Mouse (Mus musculus) midbrain, embryonic 13.5 days (tissue): ENCODE measurements around the gene Bach2. TPM values are rescaled to one million over a fixed set of nuclear protein-coding genes. Genes with fewer than 3 reads are reported as not detected.

Source experiments
- ATAC-seq: fragments of 200-750 bp; cut with Nextera tagmentation; 2 replicates; pipeline ENCODE4 v1.8.0; 2017; ENCODE audit warnings: mild to moderate bottlenecking, moderate TSS enrichment, moderate library complexity
- H3K27ac ChIP-seq: fragments of 300-500 bp; sonication (generic); 2 replicates; pipeline ENCODE4 v1.5.1; 2015; ENCODE audit warnings: inconsistent platforms, mild to moderate bottlenecking, moderate library complexity
- H3K27me3 ChIP-seq: fragments of 300-500 bp; sonication (generic); 2 replicates; pipeline ENCODE4 v1.6.1; 2015; ENCODE audit warnings: mild to moderate bottlenecking, inconsistent platforms
- H3K36me3 ChIP-seq: fragments of 300-500 bp; sonication (generic); 2 replicates; pipeline ENCODE4 v1.6.1; 2015; ENCODE audit warnings: mild to moderate bottlenecking, inconsistent platforms
- H3K4me1 ChIP-seq: fragments of 300-500 bp; sonication (generic); replicated peaks from 2 replicates; pipeline ENCODE4 v1.6.1; 2015; ENCODE audit warnings: inconsistent platforms
- H3K4me2 ChIP-seq: fragments of 300-500 bp; sonication (generic); replicated peaks from 2 replicates; pipeline ENCODE4 v1.6.1; 2015; ENCODE audit warnings: moderate library complexity, mild to moderate bottlenecking, inconsistent platforms
- H3K4me3 ChIP-seq: fragments of 300-500 bp; sonication (generic); replicated peaks from 2 replicates; pipeline ENCODE4 v1.5.1; 2015; ENCODE audit warnings: mild to moderate bottlenecking, inconsistent platforms
- H3K9ac ChIP-seq: fragments of 300-500 bp; sonication (generic); replicated peaks from 2 replicates; pipeline ENCODE4 v1.6.1; 2015; ENCODE audit warnings: mild to moderate bottlenecking, inconsistent platforms
- H3K9me3 ChIP-seq: fragments of 300-500 bp; sonication (generic); 2 replicates; pipeline ENCODE4 v1.6.1; 2016; ENCODE audit warnings: mild to moderate bottlenecking, inconsistent platforms
- WGBS: fragments of 180-500 bp; shearing (Covaris S2); methylation state at CpG from one replicate; pipeline ENCODE4 v1.1.7; 2015; 5-methylcytosine and 5-hydroxymethylcytosine counted together
- polyA plus RNA-seq: library from polyadenylated mRNA; unstranded; fragments of >200 nt; fragmentation: Nextera tagmentation; extraction: Ambion mirVana; gene quantifications from 2 replicates; pipeline ENCODE4 v1.2.1, GENCODE M21; 2015

Bach2 gene
- polyA plus RNA-seq, 1 experiment from 2014 or later = 22.7 TPM

DNA sequence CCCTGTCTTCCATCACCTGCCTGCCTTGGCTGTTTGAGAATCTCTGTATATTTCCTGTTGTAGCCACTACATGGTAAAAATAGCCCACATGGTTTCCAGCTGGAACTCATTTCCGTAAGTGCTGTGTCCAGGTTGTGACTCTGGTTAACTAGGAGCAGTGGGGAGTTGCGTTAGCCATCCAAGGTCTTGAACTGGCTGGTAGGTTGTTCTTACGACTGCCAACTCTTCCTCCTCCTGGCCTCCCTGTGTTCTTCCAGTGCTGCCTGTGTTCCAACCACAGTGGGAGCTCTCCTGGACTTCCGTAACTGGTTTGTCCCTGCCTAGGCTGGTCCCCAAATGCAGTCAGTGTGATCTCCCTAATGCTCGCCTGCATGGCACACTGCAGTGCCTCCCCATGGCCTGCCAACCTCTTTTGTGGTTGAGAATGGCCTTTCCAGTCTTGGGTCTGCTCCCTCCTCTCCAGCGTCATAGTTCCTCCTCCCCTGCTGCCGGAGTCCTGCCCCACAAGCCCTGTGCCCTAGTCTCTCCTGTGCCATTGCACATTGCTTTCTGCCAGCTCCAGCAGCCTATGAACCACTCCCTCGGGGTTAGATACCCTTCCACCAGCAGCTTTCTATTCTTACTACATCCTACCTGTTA is 298.4 kb downstream of the Bach2 start:
- 0 out of 2 replicates have a peak overlapping the region, but pooled peaks have one; percentile 12 for H3K27ac ChIP-seq
- peaks cover 45% of the 10 kb centered on the region for H3K4me1 ChIP-seq

DNA sequence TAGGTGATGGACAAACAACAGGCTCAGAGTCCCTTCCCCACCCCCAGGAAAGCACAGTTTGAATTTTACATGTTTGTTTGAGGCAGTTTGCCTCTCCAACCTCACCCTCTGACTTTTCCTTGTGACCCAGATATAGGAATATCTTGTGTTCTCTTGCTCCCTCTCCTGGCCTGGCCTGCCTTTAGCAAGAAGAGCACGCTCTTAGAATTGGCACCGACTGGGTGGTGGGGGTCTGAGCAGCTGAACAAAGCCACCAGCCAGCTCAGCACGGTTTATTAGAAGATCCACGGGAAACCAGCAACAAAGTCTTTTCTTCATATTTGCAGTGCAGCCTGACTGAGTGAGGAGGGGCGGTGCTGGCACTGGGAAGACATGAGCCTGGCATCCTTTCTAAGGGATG is 299.5 kb downstream of the Bach2 start:
- H3K4me2 ChIP-seq = no peak overlapping the region
- H3K9me3 ChIP-seq = no peaks in the 10 kb centered on the region
- no peak overlapping the region for H3K4me3 ChIP-seq
- H3K27me3 ChIP-seq = no peaks in the 10 kb centered on the region
- peaks cover 34% of the 10 kb centered on the region for H3K4me1 ChIP-seq
- H3K9ac ChIP-seq = peak overlapping the region; percentile 26; the same call in 1 of the 2 replicates
- 7% methylated on average over 5 of the region's 5 CpGs for WGBS
- H3K36me3 ChIP-seq = no peaks in the 10 kb centered on the region
- ATAC-seq = peak; percentile 91
- peak overlapping the region; percentile 66 for H3K27ac ChIP-seq

More for the DNA sequence above, 298.4 kb downstream of the Bach2 start:
- Histone ChIP-seq H3K9me3 (no peaks in the 10 kb centered on the region), H3K4me2 (no peak overlapping the region), H3K27me3 (no peaks in the 10 kb centered on the region), H3K4me3 (no peak overlapping the region), H3K9ac (0 out of 2 replicates have a peak overlapping the region, but pooled peaks have one; percentile 4), H3K36me3 (no peaks in the 10 kb centered on the region)
- ATAC-seq = no peak
- WGBS = 73% methylated on average over 8 of the region's 8 CpGs

- no peaks in the 10 kb centered on the region for H3K9me3 ChIP-seq
- no peaks in the 10 kb centered on the region for H3K27me3 ChIP-seq
- H3K27ac ChIP-seq = peak overlapping the region; percentile 66
- 74% methylated on average over 4 of the region's 4 CpGs for WGBS
- H3K4me2 ChIP-seq = no peak overlapping the region
- no peak overlapping the region for H3K4me3 ChIP-seq
- no peaks in the 10 kb centered on the region for H3K36me3 ChIP-seq
- H3K9ac ChIP-seq = peak overlapping the region; percentile 26; the same call in 1 of the 2 replicates
- peaks cover 30% of the 10 kb centered on the region for H3K4me1 ChIP-seq
- ATAC-seq = peak; percentile 53
These were observed 299.9 kb downstream of the Bach2 start for GRCm38 (mm10) chr4:32538488-32538887.

GRCm38 (mm10) chr4:32538987-32539386 is 300.4 kb downstream of the Bach2 start:
- no peaks in the 10 kb centered on the region for H3K27me3 ChIP-seq
- no peaks in the 10 kb centered on the region for H3K9me3 ChIP-seq
- H3K4me1 ChIP-seq = peaks cover 30% of the 10 kb centered on the region
- H3K9ac ChIP-seq = no peak overlapping the region; the same call in 1 of the 2 replicates
- ATAC-seq = no peak
- H3K27ac ChIP-seq = no peak overlapping the region
- no peak overlapping the region for H3K4me2 ChIP-seq
- WGBS = 87% methylated on average over 11 of the region's 11 CpGs
- no peaks in the 10 kb centered on the region for H3K36me3 ChIP-seq
- no peak overlapping the region for H3K4me3 ChIP-seq

DNA sequence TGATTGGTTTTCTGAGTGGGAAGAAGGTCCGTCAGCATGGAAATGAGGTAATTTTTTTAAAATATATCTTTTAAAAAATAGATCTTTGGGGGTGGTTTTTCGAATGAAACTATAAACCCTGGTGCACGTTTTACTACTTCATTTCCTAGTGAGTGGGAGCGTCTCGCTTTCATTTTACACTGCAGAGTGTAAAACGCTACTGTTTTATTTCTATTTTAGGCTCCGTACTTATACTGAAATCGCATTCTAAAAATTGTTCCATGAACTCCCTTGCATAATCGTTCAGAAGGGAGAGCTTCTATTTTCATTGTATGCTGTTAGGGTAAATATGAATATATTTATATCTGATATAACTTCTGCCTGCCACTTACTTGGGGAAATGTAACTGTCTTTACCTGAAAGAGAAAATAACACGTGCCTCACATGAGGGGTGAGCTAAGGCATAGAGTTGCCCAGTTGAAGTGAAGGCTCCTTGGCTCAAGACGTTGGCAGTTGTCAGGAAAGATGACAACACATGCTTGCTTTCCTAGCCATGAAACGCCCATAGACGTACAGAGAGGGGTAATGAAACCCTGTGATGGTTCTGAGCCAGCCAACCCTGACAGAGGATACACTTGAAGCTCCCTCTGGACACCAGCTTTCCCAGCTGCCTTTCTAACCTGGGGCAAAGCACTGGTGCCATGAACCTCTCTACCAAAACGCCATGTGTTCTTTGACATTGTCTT is 306.4 kb downstream of the Bach2 start:
- Histone ChIP-seq H3K4me1 (no peaks in the 10 kb centered on the region), H3K27ac (no peak overlapping the region), H3K4me2 (no peak overlapping the region), H3K9ac (no peak overlapping the region), H3K36me3 (no peaks in the 10 kb centered on the region), H3K9me3 (no peaks in the 10 kb centered on the region), H3K27me3 (no peaks in the 10 kb centered on the region), H3K4me3 (no peak overlapping the region)
- ATAC-seq = no peak
- WGBS = 91% methylated on average over 14 of the region's 14 CpGs

- no peaks in the 10 kb centered on the region for H3K36me3 ChIP-seq
- no peaks in the 10 kb centered on the region for H3K9me3 ChIP-seq
- ATAC-seq = no peak
- H3K4me2 ChIP-seq = no peak overlapping the region
- H3K27ac ChIP-seq = no peak overlapping the region
- 91% methylated on average over 4 of the region's 4 CpGs for WGBS
- no peak overlapping the region for H3K4me3 ChIP-seq
- no peaks in the 10 kb centered on the region for H3K27me3 ChIP-seq
- no peaks in the 10 kb centered on the region for H3K4me1 ChIP-seq
- H3K9ac ChIP-seq = no peak overlapping the region
These were observed 306.9 kb downstream of the Bach2 start for GRCm38 (mm10) chr4:32545548-32545947.

DNA sequence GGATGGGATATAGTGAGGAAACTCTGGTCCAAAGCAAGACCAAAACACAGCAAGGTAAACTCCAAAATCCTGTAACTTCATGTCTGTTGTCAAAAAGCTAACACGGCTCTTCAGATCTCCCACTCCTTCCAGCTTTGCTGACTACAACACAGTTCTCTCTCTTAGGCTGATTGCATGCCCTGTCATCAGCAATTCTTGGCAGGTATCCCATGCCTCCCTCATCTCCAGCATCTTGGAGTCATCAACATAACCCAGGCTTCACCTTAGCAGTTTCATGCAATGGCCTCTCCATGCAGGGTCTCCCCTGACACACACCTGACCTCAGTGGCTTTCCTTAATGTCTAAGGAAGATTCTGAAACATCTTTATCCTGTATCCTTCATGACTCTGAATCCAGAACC is 310.5 kb downstream of the Bach2 start:
- Histone ChIP-seq H3K4me1 (no peaks in the 10 kb centered on the region), H3K36me3 (no peaks in the 10 kb centered on the region)

DNA sequence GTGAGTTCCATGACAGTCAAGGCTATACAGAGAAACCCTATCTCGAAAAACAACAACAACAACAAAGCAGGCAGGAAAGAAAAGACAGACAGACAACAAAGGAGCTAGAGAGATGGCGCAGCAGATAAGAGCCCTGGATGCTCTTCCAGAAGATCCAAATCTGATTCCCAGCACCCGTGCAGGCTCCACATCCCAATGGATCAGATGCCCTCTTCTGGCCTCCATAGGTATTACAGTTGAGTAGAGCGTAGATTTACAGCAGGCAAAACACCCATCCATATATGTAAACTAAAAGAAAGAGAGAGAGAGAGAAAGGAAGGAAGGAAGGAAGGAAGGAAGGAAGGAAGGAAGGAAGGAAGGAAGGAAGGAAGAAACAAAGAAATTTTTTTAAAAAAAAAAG is 312.7 kb downstream of the Bach2 start:
- H3K36me3 ChIP-seq = no peaks in the 10 kb centered on the region
- no peaks in the 10 kb centered on the region for H3K9me3 ChIP-seq
- no peak overlapping the region for H3K4me2 ChIP-seq
- H3K9ac ChIP-seq = no peak overlapping the region
- no peak overlapping the region for H3K4me3 ChIP-seq
- H3K27me3 ChIP-seq = no peaks in the 10 kb centered on the region
- H3K4me1 ChIP-seq = no peaks in the 10 kb centered on the region
- no peak for ATAC-seq
- H3K27ac ChIP-seq = no peak overlapping the region
- WGBS = 43% methylated on average over 4 of the region's 4 CpGs

More for the DNA sequence above, 310.5 kb downstream of the Bach2 start:
- Histone ChIP-seq H3K27ac (no peak overlapping the region), H3K9ac (no peak overlapping the region), H3K9me3 (no peaks in the 10 kb centered on the region), H3K4me3 (no peak overlapping the region), H3K27me3 (no peaks in the 10 kb centered on the region), H3K4me2 (no peak overlapping the region)
- no peak for ATAC-seq
- 95% methylated on average over 1 of the region's 1 CpGs for WGBS

- no peak overlapping the region for H3K4me2 ChIP-seq
- no peak for ATAC-seq
These were observed 316.9 kb downstream of the Bach2 start for GRCm38 (mm10) chr4:32555506-32555905.

DNA sequence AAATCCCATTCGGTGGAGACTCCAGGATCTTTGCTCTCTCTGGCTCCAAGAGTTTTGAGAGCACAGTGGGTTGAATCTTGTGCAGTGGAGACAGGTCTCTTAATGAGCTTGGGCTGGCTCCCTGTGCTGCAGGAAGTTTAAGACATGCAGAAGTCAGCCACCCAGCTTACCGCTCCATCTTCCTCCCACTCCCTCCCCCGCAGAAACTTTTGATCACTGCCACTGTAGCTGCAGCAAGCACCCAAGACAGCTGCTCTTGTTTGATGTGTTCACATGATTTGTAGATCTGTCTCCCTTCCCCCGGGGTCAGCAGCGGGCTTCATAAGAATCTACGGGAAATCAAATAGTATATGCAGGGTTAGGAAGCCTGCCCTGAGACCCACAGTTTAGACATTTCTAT is 321.6 kb downstream of the Bach2 start:
- peak; percentile 18; the same call in 1 of the 2 replicates for ATAC-seq
- H3K36me3 ChIP-seq = peaks cover 31% of the 10 kb centered on the region

More at GRCm38 (mm10) chr4:32555506-32555905, 316.9 kb downstream of the Bach2 start:
- Histone ChIP-seq H3K9ac (no peak overlapping the region), H3K4me3 (no peak overlapping the region), H3K27ac (no peak overlapping the region), H3K4me1 (peaks cover 7% of the 10 kb centered on the region), H3K36me3 (no peaks in the 10 kb centered on the region; the same call in 1 of the 2 replicates), H3K27me3 (no peaks in the 10 kb centered on the region), H3K9me3 (no peaks in the 10 kb centered on the region)
- 94% methylated on average over 7 of the region's 7 CpGs for WGBS

DNA sequence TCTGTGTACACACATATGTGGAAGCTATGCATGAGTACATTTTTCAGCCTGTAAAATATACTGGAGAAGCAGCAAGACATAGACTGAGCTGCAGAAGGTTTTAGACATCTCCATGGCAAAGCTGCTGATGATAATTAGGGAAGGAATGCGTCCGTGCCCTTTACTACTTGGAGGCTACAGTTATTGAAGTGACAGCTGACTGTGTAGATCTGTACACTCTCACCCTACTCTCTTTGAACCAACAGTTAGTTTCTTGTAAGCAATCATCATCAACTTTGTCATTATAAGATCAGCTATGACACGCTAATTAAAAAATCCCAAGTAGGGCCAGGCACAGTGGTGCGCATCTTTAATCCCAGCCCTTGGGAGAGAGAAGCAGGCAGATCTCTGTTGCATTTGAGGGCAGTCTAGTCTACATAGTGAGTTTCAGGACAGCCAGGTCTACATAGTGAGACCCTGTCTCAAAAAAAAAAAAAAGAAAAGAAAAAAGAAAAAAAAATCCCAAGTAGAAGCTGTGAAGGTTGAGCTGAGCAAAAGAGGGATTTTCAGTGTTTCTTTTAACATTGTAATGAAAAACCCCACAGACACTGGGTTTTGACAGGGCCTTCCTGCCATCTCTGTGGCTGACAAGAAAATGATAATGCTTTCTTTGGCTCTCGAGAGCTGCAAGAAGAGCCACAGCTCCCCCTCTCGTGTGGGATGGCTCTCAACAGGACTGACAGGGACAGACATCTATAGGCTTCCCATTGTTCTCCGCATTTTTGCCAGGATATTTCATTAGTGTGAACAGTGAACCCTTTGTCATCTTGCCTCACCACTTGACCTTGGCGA is 322.3 kb downstream of the Bach2 start:
- Histone ChIP-seq H3K27me3 (no peaks in the 10 kb centered on the region), H3K4me2 (no peak overlapping the region), H3K4me1 (peaks cover 26% of the 10 kb centered on the region), H3K9ac (no peak overlapping the region), H3K36me3 (peaks cover 31% of the 10 kb centered on the region), H3K4me3 (no peak overlapping the region), H3K27ac (peak overlapping the region; percentile 81), H3K9me3 (no peaks in the 10 kb centered on the region)
- 33% methylated on average over 8 of the region's 8 CpGs for WGBS
- peak; percentile 62 for ATAC-seq

More for the DNA sequence above, 321.6 kb downstream of the Bach2 start:
- Histone ChIP-seq H3K27ac (peak overlapping the region; percentile 81), H3K4me2 (no peak overlapping the region), H3K4me3 (no peak overlapping the region), H3K4me1 (peaks cover 26% of the 10 kb centered on the region), H3K9ac (no peak overlapping the region), H3K9me3 (no peaks in the 10 kb centered on the region), H3K27me3 (no peaks in the 10 kb centered on the region)
- WGBS = 56% methylated on average over 6 of the region's 6 CpGs
